Mouse (Mus musculus) olfactory bulb, adult 2 months (tissue): ENCODE results near the gene Galnt2.

Experiments
- CTCF ChIP-seq: fragments of 200-500 bp; IDR thresholded peaks from 2 replicates; pipeline ENCODE4 v1.5.1; 2012; ENCODE audit warnings: low read depth, mild to moderate bottlenecking, low read length, moderate library complexity; ENCODE audit not compliant: insufficient read depth
- POLR2A ChIP-seq: fragments of 200-500 bp; IDR thresholded peaks from 2 replicates; pipeline ENCODE4 v1.6.1; 2012; ENCODE audit warnings: mild to moderate bottlenecking, low read depth, low read length, moderate library complexity; ENCODE audit not compliant: insufficient read depth

DNA sequence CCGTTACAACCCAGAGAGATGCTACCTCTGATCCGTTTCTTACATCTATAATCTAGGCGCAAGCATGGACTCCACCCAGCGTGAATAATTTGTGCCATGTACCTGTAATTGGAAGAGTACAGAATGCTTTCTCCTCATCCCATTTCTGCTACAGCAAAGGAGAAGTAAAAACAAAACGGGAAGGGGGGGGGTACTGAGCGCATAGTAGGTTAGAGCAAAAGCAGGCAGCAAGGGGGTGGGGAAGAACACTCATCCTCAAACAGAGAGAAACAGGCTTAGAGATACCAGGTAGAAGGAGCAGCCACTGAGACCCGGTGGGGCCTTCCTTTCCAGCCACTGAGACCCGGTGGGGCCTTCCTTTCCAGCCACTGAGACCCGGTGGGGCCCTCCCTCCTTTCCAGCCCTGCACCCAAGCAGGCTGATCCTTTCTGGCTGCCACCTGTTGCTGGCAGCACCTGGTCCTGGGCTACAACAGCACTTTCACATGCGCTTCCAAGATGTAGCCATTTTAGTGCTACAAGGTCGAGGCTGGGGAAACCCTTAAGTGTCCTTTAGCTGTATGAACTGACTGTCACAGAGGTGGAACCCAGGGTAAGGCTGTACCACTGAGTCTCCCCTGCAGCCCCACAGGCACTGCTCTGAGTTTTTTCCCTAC is 130.7 kb downstream of the Galnt2 start:
- no peak for TF ChIP-seq POLR2A
- no peak for TF ChIP-seq CTCF
